Mouse (Mus musculus): ENCODE data around the gene Daglb.

Gene Daglb

DNA sequence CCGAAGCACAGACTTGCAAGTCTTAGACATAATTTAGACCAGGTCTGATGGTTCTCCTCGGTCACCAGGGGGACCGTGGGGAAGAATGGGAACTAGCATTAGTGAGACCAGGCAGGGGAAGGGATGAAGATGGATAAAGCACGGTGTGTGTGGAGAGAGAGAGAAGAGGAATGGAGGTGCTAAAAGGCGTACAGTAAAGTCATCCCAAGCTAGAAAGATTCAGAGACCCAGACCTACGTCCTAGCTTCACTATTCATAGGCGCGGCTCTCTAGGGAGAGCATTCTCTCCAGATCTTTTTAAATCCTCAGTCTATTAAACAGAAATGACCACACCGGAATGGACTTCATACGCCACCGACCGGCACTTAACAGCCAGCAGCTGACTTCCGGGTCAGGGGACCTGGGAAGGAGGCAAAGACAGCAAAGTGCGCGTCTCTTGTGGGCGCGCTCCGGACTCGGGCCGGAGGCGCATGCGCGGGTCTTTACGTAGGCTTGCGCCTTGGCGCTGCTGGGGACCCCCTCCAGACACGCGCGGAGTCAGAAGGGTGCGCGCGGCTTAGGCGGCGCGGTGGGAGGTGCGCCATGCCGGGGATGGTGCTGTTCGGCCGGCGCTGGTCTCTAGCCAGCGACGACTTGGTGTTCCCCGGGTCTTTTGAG, at the start of gene Daglb:
Gene Daglb (plus strand): TSS at position 485 of the 657 bp plus-strand sequence.
- DNase-seq (ENCODE audit: low read depth in 2 of 2, low spot score in 2 of 2), result peak; percentile 66 to 73

DNA sequence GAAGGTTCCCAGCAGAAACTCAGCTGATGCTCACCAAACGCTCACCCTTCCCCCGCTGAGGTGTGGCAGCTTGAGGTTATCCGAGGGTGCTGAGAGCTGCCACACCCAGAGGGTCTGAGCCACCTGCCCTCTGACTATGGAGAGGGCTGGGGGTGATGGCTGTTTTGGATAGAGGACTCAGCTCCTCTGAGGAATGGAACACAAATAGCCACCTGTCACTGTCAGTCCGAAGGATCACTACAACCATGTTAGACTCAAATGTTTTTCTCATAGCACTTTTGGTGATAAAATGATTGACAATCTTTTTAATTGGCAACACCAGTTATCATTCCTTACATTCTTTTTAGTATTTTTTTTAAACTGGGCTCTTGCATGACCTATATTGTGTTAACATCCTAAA, 42.9 kb upstream of the Daglb start:
- no peak for DNase-seq (ENCODE audit: low read depth in 2 of 2, low spot score in 2 of 2)

DNA sequence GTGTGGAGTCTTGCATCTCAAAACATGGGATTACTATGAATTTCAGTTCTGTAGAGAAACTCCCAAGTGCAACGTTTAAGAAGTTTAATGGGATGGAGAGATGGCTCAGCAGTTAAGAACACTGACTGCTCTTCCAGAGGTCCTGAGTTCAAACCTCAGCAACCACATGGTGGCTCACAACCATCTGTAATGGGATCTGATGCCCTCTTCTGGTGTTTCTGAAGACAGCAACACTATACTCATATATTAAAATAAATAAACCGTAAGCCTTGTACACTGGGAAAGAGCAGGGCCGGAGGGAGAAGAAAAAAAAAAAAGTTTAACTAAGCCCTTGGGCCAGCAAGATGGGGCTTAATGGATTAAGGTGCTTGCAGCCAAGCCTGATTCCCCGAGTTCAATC, 41.4 kb upstream of the Daglb start:
- DNase-seq (ENCODE audit: low read depth in 2 of 2, low spot score in 2 of 2), result no peak

DNA sequence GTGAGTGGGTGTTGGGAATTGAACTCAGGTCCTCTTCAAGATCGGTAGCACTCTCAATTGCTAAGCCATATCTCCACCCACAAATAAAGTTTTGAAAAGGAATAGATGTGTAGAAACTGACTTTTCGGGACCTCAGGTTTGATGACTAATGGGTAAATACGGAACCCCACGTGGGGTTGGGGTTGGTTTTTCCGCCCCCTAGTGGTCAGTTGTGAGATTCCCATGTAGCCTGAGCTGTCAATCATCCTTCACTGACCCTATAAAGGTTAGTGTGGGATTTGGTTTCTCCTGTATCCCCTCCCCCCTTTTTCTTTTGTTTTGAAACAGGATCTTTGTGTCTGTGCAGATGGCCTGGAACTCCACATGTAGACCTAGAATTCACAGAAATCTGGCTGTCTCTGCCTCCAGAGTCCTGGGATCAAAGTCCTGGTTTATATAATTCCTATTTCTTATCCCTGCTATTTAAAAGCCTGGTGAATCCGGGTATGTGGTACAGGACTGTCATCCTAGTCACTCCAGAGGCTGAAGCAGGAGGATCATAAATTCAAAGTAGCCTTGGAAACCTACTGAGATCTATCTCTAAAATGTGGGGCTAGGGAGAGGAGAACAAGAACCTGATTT, 40.4 kb upstream of the Daglb start:
- peak; percentile 52 to 71 for DNase-seq (ENCODE audit: low read depth in 2 of 2, low spot score in 2 of 2)

DNA sequence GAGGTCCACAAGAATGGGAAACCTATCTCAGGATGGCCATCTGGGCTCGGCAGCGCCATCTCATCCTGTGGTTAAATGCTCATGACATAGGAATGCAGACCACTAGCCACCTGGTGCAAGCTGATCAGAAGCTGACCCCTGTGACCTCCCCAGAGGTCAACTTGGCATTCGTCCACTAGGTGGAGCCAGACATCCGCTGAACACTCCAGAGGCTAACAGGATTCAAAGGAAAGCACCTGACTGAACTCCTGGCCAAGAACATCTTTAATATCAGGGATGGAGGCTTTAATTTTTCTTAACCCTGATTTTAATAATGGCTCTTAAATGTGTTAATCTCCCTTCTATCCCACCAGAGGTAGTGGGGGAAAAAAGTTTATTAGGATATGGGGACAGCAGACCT, 30.0 kb upstream of the Daglb start:
- peak; percentile 57 to 64 for DNase-seq (ENCODE audit: low read depth in 2 of 2, low spot score in 2 of 2)

DNA sequence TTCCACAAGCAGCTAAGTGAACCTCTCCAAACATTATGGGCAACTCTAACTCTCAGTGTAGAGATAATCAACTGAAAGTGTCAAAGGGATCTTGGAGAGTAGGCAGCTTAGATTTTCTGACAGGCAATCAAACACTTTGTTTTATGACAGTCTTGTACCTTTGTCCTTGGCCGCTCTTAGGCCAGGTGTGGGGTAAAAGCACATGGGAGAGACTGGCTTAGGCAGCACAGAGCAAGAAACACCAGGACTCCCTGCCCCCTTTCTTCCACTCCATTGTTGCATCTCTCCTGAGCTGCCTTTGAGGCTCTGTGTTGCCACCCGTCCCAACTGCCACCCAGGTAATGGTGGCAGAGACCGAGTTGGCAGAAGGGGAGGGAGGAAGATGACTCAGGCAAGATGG, 23.1 kb upstream of the Daglb start:
- DNase-seq (ENCODE audit: low read depth in 2 of 2, low spot score in 2 of 2), result no peak

DNA sequence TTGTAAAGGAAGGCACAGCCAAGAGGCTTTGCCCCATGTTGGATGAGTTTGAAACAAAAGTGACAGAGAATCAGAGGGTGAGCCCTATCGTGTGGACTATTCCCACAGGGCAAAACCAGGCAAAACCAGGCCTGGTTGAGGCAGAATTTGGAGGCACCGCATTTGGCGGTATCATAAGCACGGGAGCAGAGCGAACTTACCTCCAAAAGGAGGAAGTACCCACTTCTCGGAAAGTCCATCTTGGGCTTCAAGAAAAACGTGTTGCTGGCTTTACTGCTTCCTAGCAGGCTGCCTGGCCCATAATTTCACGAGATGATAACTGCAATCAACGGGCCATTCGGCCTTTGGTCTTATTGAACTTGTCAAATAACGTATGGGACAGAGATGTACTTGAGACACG, 22.6 kb upstream of the Daglb start:
- DNase-seq (ENCODE audit: low read depth in 2 of 2, low spot score in 2 of 2), result no peak

DNA sequence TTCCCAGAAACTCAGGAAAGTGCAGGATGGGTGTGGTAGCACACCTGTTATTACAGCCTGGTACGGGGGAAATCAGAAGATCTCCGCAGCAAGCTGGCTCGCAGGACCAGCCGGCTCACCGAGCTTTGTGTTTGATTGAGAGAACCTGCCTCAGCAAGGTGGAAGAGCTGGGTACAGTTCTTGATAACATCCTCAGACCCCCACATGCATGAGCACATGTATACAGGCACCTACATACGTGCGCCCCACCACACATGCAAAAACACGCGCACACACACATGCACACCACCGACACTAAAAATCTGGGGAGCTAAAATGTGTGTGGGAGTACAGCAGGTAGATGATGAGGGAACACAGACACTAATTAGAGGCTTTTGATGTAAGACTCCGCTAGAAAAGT, 713 bp upstream of the Daglb start:
- DNase-seq (ENCODE audit: low read depth in 2 of 2, low spot score in 2 of 2), result no peak

DNA sequence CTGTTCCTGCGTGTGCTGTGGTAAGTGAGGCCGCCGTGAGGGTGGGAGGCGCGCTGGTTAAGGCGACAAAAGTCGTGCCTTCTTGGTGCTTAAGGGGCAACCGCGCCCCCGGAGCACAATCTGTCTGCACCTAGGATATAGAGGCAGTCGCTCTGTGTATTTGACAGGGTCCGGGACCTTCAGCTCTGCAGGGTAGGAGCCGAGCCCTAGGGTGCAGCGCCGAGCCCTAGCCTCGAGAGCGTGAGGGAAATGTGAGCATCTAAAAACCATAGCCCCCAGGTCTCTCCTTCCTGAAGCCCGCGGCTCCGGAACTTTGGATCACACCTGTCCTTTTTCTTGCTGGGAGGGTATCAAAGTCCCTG, 354 bp downstream of the Daglb start:
- DNase-seq (ENCODE audit: low read depth in 2 of 2, low spot score in 2 of 2), result no peak

DNA sequence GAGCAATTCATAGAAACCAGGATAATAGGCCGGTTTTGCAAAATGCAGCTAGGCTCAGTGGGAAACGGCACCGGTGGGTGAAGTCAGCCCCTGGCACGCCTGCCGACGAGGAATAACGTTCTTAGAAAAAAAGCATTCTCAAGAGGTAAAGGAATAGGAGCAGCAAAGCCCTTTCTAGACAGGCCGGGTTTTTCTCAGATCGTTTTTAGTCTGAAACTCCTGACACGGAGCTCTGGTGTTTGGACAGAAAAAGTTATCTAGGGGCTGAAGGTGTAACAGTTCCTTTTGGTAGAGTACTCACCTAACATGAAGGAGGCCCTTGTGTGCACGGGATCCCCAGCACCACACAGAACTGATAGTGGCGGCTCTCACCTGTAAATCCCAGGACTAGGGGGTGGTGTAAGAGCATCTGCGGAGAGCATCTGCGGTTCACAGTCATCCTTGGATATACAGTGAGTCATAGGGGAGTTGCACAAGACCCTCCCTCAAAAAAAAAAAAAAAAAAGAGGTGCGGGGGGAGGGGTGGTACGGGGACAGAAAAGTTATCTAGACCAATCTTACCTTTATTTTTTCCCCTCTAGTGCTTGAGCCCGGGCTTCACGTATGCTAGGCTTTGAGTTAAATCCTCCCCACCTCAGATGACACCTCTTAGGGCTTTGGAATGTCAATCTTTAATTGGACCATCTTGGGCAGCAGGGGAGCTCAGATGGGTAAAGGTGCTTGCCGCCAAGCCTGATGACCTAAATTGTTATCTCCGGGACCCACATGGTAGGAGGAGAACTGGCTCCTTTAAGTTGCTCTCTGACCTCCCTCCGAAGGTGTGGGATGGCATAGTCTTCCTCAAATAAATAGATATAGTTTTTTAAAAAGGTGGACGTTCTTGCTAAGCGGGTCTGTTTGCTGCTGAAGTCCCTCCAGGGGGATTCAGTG, 1.0 kb downstream of the Daglb start:
- no peak for DNase-seq (ENCODE audit: low read depth in 2 of 2, low spot score in 2 of 2)

DNA sequence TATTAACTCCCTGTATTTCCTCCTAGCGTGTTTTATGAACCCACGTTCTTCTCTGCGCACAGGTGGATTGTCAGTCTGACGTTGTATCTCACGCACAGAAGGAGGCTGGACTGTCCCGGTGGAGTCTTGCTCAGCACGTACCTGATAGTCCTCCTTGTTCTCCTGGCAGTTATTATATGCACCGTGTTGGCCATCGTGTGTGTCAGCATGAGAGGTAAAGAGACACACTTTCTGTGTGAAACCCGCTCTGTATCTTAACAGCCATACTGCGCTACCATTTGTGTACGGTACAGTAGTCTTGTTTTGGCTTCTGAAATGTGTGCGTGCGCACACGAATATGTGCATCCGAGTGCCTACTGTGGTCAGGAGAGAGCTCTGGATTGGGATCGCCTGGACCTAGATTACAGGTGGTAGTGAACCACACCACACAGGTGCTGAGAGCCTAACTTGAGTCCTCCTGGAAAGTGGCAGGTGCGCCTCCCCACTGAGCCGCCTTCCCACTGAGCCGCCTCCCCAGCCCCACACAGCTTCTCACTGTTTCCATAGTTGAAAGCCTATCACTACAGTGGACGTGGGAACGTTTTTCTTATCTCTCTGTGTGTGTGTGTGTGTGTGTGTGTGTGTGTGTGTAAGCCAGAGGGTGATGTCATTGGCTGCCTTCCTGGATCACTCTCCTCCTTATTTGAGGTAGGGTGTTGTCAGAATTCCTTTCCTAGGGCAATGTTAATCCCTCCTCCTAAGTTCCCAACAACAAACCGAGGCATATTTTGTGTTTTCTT, 2.7 kb downstream of the Daglb start:
- no peak for DNase-seq (ENCODE audit: low read depth in 2 of 2, low spot score in 2 of 2)

DNA sequence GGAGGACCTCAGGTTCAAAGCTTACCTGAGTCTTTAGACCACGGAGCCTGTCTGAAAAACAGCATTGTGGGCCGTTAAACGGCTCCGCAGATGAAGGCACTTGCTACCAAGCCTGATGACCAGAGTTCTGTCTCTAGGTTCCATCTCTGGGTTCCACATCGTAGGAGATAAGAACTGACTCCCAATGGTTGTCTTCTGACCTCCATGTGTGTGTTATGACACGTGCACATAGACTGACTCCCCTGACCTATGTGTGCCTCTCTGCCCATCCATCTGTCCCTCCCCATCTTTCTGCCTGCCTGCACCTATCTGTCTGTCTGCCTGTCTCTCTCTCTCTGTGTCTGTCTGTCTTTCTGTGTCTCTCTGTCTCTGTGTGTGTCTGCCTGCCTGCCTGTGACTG, 3.5 kb downstream of the Daglb start:
- DNase-seq (ENCODE audit: low read depth in 2 of 2, low spot score in 2 of 2), result no peak

DNA sequence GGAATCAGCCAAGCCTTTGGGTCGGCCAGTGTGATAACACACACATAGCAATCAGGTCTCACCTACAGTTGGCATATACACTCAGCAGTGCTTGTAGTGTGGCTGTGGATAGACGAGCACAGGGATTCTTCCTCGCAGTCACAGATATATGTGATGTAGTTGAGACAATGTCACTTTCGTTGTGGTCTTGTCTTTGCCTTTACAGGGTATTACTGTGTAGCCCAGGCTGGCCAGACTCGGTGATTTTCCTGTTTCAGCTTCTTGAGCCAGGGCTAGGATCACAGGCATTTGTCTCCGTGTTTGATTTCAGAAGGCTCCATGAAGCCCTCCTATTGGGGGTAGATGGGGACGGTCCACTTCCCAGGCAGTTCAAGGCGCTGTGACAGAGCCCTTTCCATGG, 5.2 kb downstream of the Daglb start:
- no peak for DNase-seq (ENCODE audit: low read depth in 2 of 2, low spot score in 2 of 2)

DNA sequence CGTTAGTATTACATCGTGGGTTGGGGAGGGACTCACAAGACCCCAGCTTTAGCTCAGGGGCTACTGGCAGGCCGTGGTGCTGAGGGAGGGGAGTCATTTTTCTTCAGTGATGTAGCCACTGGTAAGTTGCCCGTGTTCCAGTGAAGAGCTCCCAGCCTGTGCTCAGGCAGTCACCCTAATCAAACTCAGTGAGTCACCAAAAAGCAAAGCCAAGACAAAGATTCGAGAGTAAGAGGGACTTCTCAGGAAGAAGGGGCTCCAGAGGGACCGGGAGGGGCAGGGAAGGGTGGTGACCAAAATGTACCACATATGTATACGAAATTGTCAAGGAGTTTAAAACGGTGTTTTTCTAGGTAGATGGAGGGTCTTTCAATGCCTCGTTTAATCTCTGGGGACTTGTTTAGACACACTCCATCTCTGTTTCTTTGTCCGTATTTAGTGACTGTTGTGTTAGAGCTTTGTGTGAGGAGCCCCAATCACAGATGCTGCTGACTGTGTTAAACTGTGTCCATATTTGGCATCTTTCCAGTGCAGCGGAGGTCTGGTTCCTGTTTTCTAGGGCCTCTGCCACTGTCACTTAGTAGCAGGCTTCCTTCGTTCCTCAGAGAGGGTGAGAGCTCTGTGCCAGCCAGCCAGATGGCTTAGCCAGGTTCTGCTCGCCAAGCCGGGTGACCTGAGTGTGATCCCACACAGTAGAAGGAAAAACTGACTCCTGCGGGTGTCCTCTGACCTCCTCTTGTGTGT, 6.2 kb downstream of the Daglb start:
- DNase-seq (ENCODE audit: low read depth in 2 of 2, low spot score in 2 of 2), result no peak

DNA sequence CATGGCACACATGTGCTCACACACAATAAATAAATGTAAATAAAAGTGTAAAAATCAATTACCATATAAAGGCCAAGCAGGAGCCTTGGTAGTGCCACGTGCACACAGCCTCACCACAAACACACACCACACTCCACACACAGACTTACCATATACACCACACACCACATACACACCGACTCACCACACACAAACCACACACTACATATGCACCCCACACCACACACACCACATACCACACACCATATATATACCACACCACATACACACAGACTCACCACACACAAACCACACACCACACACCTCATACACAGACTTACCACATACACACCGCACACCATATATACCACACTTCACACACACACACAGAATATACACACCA, 6.8 kb downstream of the Daglb start:
- no peak for DNase-seq (ENCODE audit: low read depth in 2 of 2, low spot score in 2 of 2)

DNA sequence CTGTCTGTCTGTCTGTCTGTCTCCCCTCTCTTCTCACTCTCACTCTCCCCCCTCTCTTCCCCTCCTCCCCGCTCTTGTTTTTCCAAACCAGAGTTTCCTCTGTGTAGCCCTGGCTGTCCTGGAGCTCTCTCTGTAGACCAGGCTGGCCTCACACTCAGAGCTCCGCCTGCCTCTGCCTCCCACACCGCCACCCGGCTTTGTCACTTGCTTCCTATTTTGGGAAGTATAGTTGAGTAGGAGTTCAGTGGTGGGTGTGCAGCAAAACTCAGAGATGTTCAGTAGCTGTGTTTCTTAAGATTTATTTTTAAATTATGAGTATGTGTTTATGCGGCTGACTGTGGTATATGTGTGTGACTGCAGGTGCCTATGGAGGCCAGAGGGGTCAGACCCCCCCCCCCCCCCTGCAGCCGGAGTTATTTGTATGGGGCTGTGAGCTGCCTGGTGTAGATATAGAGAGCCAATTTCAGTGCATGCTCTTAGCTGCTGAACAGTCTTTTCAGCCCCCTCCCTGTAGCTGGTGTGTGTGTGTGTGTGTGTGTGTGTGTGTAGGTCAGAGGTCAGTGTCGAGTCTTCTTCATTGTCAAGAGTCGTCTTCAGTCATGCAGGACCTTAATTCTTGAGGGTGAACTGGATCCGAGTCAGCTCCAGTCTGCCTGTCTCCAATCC, 7.7 kb downstream of the Daglb start:
- no peak for DNase-seq (ENCODE audit: low read depth in 2 of 2, low spot score in 2 of 2)

DNA sequence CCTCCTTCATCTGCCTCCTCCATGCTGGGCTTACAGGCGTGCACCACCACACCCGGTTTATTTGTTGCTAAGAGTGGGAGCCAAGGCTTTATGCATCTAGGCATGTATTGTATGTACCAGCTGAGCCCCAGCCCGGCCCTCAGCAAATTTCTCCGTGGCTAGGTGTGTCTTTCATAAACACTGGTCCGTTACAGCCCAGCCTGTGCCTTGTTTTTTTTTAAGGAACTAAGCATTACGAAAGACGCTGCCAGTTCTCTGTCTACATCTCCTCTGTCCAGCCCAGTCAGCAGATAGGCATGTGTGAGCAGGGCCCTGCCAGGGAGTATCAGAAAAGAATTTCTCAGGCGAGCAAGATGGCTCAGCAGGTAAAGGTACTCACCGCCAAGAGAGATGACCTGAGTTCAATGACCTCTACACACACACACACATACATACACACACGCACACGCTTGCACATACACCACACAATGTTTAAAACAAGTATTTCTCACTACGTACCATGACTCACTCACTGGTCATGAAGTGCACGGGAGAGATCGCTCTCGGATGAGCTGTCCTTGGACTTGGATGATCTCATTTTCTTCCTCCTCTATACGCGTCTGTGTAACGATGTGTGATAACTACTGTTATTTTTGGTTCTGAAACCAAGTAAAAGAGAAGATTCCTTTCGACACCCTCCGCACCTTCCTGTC, 10.9 kb downstream of the Daglb start:
- no peak for DNase-seq (ENCODE audit: low read depth in 2 of 2, low spot score in 2 of 2)

DNA sequence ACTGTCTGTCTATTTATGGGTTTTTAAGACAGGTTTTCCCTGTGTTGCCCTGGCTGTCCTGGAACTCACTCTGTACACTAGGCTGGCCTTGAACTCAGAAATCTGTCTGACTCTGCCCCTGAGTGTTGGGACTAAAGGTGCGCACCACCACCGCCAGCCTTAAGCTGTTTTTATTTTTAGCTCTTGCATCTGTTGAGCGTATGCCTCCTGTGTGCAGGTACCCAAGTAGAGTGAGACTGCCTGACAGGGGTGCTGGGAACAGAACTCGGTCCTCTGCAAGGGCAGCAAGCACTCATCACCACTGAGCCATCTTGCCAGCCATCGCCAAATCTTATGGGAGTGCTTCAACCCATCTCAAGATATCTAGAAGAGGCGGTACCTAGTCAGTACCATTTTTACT, 11.6 kb downstream of the Daglb start:
- no peak for DNase-seq (ENCODE audit: low read depth in 2 of 2, low spot score in 2 of 2)

DNA sequence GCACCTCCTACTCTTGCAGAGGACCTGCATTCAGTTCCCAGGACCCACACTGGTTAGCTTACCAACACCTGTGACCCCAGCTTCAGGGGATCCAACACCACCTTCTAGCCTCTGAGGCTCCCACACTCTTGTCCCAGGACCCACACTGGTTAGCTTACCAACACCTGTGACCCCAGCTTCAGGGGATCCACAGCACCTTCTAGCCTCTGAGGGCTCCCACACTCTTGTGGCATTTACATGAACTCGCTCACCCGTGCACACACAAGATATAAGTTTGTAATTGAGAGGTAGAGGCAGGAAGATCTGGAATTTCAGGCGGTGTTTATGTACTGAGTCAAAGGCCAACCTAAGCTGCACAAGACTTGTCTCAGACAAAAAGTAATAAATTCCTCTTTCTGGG, 13.5 kb downstream of the Daglb start:
- DNase-seq (ENCODE audit: low read depth in 2 of 2, low spot score in 2 of 2), result no peak

DNA sequence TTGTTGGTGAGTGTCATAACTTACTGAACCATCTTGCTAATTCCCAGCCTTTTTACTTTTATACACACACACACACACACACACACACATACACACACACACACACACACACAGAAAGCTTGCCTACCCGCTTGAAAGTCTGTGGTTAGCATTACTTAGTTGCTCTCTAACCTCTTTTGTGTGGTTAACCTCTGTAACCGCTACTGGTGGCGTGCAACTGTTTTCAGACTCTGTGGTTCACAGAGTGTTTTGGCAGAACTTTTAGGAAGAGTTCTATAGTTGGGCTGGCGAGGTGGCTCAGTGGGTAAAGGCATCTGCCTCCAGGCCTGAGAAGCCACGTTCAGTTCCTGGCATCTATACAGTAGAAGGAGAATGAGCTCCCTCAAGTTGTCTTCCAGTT, 20.6 kb downstream of the Daglb start:
- peak; percentile 11 to 49 for DNase-seq (ENCODE audit: low read depth in 2 of 2, low spot score in 2 of 2)
